Mouse (Mus musculus) fat pad, adult 2 months (tissue): Measurements from ENCODE around the gene Psrc1.

Experiments
- DNase-seq: peaks from one replicate; pipeline ENCODE4 v3.0.0-alpha.2; 2011; ENCODE audit warnings: low read depth, low spot score; ENCODE audit errors: extremely low read depth

Psrc1 gene

GRCm38 (mm10) chr3:108415831-108416223 lies 32.2 kb downstream of the Psrc1 start:
- no peak for DNase-seq

GRCm38 (mm10) chr3:108423006-108423405 lies 39.4 kb downstream of the Psrc1 start:
- no peak for DNase-seq

- no peak for DNase-seq
These were observed 40.5 kb downstream of the Psrc1 start for GRCm38 (mm10) chr3:108423844-108424801.

- no peak for DNase-seq
These were observed 41.4 kb downstream of the Psrc1 start for GRCm38 (mm10) chr3:108424944-108425623.

GRCm38 (mm10) chr3:108425624-108426018 lies 42.0 kb downstream of the Psrc1 start:
- no peak for DNase-seq

- no peak for DNase-seq
These were observed 49.0 kb downstream of the Psrc1 start for GRCm38 (mm10) chr3:108432542-108433187.

GRCm38 (mm10) chr3:108433188-108433880 lies 49.7 kb downstream of the Psrc1 start:
- DNase-seq = no peak

- no peak for DNase-seq
These were observed 50.3 kb downstream of the Psrc1 start for GRCm38 (mm10) chr3:108433881-108434495.

GRCm38 (mm10) chr3:108435701-108436379 lies 52.2 kb downstream of the Psrc1 start:
- no peak for DNase-seq

GRCm38 (mm10) chr3:108436380-108436714 lies 52.7 kb downstream of the Psrc1 start:
- no peak for DNase-seq
